Mouse (Mus musculus): ENCODE results near the gene Dok3. TPM values are rescaled to one million over a fixed set of nuclear protein-coding genes. Genes with fewer than 3 reads are reported as not detected.

The Dok3 gene
- polyA plus RNA-seq, 1 experiment from 2014 or later: 2.5 TPM

DNA sequence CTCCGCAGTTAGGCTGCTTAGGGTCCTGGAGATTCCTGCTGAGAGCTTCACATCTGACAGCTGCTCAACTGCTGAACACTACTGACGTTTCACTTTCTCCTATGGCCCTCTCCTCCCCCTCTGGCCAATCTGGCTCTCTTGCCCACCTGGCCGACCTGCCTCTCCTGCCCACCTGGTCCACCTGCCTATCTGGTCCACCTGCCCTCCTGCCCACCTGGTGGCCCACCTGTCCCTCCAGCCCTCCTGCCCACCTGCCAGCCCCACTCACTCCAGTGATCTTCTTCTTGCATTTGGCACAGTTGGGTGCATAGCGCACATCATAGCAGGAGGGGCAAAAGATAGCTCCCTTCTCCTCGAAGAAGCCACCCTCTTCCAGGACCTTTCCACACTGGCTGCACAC is 24.7 kb downstream of the Dok3 start:
- no peak for ATAC-seq (ENCODE audit: insufficient number of reproducible peaks, insufficient read depth, low FRiP score, low TSS enrichment)
- Histone ChIP-seq H3K9ac (no peak overlapping the region), H3K4me1 (no peaks in the 10 kb centered on the region), H3K27me3 (no peaks in the 10 kb centered on the region), H3K9me3 (no peaks in the 10 kb centered on the region), H3K36me3 (peaks cover 94% of the 10 kb centered on the region), H3K27ac (no peak overlapping the region), H3K4me2 (replicated peaks) (no peak overlapping the region), H3K4me3 (no peak overlapping the region)
- 88% methylated on average over 5 of the region's 5 CpGs for WGBS

DNA sequence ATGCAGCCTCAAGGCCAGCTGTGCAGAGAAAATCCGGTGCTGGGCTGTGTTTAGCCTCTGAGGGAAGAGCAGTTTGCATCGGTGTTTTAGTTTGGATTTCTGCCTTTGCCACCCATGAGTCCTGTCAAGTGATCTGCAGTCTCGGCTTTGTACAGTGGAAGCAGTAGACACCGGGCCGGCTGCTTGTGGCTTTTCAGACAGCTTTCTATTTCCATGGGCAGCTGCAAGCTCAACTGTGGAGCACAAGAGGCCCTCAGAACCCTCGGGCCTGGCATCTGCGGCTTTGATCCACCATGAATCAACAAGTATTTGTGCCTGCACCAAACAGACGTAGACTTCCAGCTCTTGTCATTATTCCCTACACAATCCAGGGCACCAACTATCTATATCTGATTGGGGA is 26.7 kb downstream of the Dok3 start:
- Histone ChIP-seq H3K27me3 (no peaks in the 10 kb centered on the region), H3K4me3 (no peak overlapping the region), H3K4me2 (replicated peaks) (no peak overlapping the region), H3K9me3 (no peaks in the 10 kb centered on the region), H3K4me1 (no peaks in the 10 kb centered on the region), H3K27ac (no peak overlapping the region), H3K9ac (no peak overlapping the region), H3K36me3 (peaks cover 92% of the 10 kb centered on the region)
- WGBS: 85% methylated on average over 8 of the region's 8 CpGs
- no peak for ATAC-seq (ENCODE audit: insufficient number of reproducible peaks, insufficient read depth, low FRiP score, low TSS enrichment)

DNA sequence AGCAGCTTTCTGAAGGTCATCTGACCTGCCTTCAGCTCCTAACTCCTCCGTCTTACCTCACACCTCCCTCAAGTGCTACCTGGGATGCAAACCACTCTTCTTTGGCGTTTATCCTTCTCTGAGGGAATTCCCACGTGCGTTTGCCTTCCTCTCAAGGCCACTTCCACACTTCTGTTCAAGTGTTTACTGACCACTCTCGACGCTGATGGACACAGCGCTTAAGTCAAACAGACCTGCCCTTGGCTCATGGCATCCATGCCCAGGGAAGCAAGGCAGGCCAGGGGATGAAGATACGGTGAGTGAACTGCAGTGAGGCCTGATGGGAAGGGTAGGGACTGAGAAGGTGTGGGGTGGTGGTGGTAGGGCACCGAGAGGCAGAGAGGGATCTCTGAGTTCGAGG is 28.5 kb downstream of the Dok3 start:
- WGBS: 81% methylated on average over 10 of the region's 10 CpGs
- Histone ChIP-seq H3K4me2 (replicated peaks) (no peak overlapping the region), H3K4me1 (peaks cover 10% of the 10 kb centered on the region), H3K4me3 (no peak overlapping the region), H3K9me3 (no peaks in the 10 kb centered on the region), H3K36me3 (peaks cover 78% of the 10 kb centered on the region), H3K27me3 (no peaks in the 10 kb centered on the region), H3K27ac (no peak overlapping the region), H3K9ac (no peak overlapping the region)
- ATAC-seq (ENCODE audit: insufficient number of reproducible peaks, insufficient read depth, low FRiP score, low TSS enrichment): no peak

DNA sequence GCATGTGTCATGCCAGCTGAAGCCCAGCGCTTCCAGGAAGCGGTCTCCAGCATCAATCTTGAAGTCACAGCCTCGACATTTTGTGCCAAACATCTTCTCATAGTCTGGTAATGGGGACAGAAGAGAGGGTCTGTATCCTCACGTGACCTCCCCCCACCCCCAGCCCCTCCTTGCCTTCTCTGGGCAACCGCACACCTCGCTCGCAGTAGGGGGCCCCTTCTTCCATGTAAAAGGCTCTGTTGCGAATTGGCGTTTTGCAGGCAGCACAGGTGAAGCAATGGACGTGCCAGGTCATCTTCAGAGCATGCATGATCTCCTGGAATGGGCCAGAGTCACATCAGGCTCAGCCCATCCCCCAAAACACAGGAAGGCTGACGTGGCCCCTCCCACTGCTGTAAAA is 30.2 kb downstream of the Dok3 start:
- H3K4me3 ChIP-seq: no peak overlapping the region
- peaks cover 20% of the 10 kb centered on the region for H3K4me1 ChIP-seq
- H3K4me2 ChIP-seq (replicated peaks): no peak overlapping the region
- no peak overlapping the region for H3K9ac ChIP-seq
- no peaks in the 10 kb centered on the region for H3K9me3 ChIP-seq
- peaks cover 62% of the 10 kb centered on the region for H3K36me3 ChIP-seq
- H3K27me3 ChIP-seq: no peaks in the 10 kb centered on the region
- no peak for ATAC-seq (ENCODE audit: insufficient number of reproducible peaks, insufficient read depth, low FRiP score, low TSS enrichment)
- 61% methylated on average over 11 of the region's 11 CpGs for WGBS
- H3K27ac ChIP-seq: no peak overlapping the region

DNA sequence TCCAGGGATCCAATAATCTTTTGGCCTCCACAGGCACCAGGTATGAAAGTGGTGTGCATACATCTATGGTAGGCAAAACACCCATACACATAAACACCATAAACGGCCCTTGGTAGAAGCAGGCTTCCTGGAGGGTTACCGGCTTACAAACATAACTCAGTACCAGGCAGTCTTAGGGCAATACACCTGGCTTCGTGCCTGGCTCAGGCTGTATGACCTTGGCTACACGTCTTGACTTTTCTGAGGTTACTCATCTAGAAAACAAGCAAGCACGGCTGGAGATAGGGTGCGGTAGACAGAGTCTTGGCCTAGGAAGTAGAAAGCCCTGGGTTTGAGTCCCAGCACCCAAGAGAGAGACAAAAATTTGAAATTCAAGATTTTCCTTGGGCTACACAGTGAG is 32.4 kb downstream of the Dok3 start:
- H3K36me3 ChIP-seq: peaks cover 40% of the 10 kb centered on the region
- ATAC-seq (ENCODE audit: insufficient number of reproducible peaks, insufficient read depth, low FRiP score, low TSS enrichment): no peak
- H3K4me2 ChIP-seq (replicated peaks): no peak overlapping the region
- peaks cover 20% of the 10 kb centered on the region for H3K4me1 ChIP-seq
- H3K4me3 ChIP-seq: no peak overlapping the region
- H3K27ac ChIP-seq: no peak overlapping the region
- H3K9me3 ChIP-seq: no peaks in the 10 kb centered on the region
- 84% methylated on average over 6 of the region's 6 CpGs for WGBS
- no peaks in the 10 kb centered on the region for H3K27me3 ChIP-seq
- H3K9ac ChIP-seq: no peak overlapping the region

DNA sequence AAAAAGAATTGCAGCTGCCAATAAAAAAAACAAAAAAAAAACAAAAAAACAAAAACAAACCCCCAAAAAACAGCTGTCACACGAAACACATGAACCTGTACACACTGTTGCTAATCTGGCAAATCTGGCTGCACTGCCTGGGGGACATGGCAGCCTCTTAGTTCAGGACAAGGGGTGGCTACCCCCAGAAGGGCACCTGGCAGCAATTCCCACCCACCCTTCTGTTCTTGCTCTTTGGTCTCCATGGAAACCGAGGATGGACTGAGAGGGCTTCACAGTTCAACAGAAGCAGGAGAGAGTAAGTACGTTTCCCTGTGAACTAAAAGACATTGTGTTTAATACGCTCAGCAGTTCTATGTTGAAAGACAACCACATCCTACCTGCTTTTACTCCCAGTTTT is 33.4 kb downstream of the Dok3 start:
- no peaks in the 10 kb centered on the region for H3K27me3 ChIP-seq
- H3K27ac ChIP-seq: no peak overlapping the region
- H3K9me3 ChIP-seq: no peaks in the 10 kb centered on the region
- H3K9ac ChIP-seq: no peak overlapping the region
- no peak for ATAC-seq (ENCODE audit: insufficient number of reproducible peaks, insufficient read depth, low FRiP score, low TSS enrichment)
- H3K4me2 ChIP-seq (replicated peaks): no peak overlapping the region
- H3K4me3 ChIP-seq: no peak overlapping the region
- H3K4me1 ChIP-seq: peaks cover 20% of the 10 kb centered on the region
- 33% methylated on average over 4 of the region's 4 CpGs for WGBS
- peaks cover 32% of the 10 kb centered on the region for H3K36me3 ChIP-seq

DNA sequence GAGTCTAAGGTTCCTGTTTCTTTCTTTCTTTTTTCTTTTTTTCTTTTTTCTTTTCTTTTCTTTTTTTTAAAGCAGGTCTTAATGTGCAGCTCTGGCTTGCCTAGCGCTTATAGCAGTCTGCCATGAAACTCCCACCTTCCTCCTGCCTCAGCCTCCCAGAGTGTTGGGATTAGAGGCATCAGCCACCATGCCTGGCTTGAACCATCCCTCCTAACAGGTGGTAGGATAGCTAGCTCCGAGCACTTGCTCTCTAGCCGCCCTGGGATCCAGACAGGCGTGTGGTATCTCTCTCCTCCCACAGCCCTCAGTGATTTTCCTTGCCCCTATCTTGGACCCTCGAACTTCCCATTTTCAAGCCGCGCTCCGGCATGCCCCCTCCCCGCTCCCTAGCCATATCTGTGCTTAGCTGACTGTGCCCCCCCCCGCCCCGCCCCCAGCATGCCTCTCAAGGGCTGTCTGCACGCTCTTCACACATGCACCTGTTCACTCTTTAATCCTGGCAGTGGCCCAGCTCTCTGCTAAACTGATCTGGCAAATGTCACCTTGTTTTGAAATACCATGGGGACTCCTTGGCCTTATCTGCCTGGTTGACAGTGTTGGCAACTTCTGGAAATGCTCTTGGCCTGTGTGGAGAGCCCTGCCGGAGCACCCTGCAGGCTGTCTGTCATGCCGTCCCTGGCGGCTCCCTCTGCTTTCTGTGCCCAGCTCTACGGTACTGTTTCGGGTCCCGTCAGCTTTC is 34.0 kb downstream of the Dok3 start:
- Histone ChIP-seq H3K4me2 (replicated peaks) (no peak overlapping the region), H3K27me3 (no peaks in the 10 kb centered on the region), H3K9ac (no peak overlapping the region), H3K9me3 (no peaks in the 10 kb centered on the region), H3K27ac (no peak overlapping the region), H3K4me3 (no peak overlapping the region), H3K4me1 (peaks cover 20% of the 10 kb centered on the region), H3K36me3 (peaks cover 26% of the 10 kb centered on the region)
- ATAC-seq (ENCODE audit: insufficient number of reproducible peaks, insufficient read depth, low FRiP score, low TSS enrichment): no peak
- WGBS: 30% methylated on average over 18 of the region's 18 CpGs

DNA sequence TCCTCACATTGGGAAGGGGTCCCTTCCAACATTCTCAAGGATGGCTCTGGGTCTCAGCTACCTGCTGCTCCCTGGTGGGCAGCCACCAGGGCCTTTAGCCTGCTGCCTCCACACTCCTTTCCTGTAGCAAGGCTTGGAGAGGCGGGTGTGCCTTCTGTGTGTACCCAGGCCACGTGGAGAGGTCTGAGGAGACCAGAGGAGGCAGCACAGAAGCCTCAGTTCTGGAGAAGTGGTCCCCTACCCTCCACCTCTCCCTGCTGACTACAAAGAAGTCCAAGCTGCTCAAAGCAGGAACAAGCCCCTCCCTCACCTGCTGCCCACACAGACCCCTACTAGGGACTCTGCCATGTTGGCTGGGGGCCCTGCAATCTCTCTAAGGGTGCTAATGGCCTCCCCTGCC is 34.8 kb downstream of the Dok3 start:
- no peak overlapping the region for H3K4me3 ChIP-seq
- H3K27ac ChIP-seq: no peak overlapping the region
- no peak for ATAC-seq (ENCODE audit: insufficient number of reproducible peaks, insufficient read depth, low FRiP score, low TSS enrichment)
- H3K27me3 ChIP-seq: no peaks in the 10 kb centered on the region
- H3K4me1 ChIP-seq: peaks cover 20% of the 10 kb centered on the region
- peaks cover 22% of the 10 kb centered on the region for H3K36me3 ChIP-seq
- 0 out of 2 replicates have a peak overlapping the region, but pooled peaks have one; percentile 15 for H3K9ac ChIP-seq
- no peaks in the 10 kb centered on the region for H3K9me3 ChIP-seq
- H3K4me2 ChIP-seq (replicated peaks): no peak overlapping the region
- WGBS: 30% methylated on average over 2 of the region's 2 CpGs

DNA sequence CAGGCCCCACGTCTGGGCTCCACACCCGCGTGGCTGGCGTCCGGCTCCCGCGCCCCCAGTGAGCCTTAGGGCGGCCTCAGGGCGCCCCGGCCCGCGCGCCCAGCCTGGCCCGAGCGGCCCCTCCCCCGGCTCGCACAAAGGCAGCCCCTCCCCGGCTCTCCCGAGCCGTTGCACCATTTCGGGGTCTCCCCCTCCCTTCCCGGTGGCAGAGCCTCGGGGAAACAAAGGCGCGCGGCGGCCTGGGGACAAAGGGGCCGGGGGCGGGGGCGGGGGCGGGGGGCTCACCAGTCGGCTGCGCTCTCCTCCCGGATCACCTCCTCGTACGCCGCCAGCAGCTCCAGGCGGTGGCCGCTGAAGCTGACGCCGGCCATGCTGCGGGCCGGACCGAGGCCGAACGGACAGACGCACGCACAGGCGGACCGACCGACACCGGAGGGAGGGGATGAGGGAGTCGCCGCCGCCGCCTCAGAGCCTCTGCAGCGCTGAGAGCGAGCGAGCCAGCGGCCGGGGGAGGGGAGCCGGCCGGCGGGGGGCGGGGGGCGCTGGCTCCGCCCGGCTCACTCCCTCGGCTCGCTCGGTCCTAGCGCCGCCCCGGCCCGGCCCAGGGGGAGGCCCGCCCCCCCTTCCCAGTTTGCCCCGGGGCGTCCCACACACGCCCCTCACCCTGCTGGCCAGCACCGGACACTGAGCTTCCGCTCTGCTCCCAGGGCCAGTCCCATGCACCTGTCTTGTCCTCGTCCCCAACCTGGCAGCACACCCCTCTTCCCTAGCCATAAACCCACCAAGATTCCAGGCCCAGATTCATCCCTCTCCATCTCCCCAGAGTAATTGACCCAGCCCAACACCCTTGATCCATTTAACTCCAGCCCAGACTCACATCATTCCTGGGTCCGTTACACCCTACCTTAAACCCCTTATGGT is 41.3 kb downstream of the Dok3 start, which contains the start of gene Dbn1:
Dbn1 (minus strand) TSS at position 534 of the 921 bp plus-strand sequence.
- Histone ChIP-seq H3K27ac (peak within 1 kb of the TSS; percentile 96), H3K27me3 (no peaks in the 10 kb centered on the region), H3K9ac (peak within 1 kb of the TSS; percentile 98), H3K9me3 (no peaks in the 10 kb centered on the region), H3K4me1 (peaks cover 42% of the 10 kb centered on the region), H3K4me3 (peak within 1 kb of the TSS; percentile 85), H3K4me2 (replicated peaks) (peak within 1 kb of the TSS; percentile 95), H3K36me3 (peaks cover 13% of the 10 kb centered on the region)
- 1% methylated on average over 33 of the region's 83 CpGs for WGBS
- peak; percentile 68 for ATAC-seq (ENCODE audit: insufficient number of reproducible peaks, insufficient read depth, low FRiP score, low TSS enrichment)

DNA sequence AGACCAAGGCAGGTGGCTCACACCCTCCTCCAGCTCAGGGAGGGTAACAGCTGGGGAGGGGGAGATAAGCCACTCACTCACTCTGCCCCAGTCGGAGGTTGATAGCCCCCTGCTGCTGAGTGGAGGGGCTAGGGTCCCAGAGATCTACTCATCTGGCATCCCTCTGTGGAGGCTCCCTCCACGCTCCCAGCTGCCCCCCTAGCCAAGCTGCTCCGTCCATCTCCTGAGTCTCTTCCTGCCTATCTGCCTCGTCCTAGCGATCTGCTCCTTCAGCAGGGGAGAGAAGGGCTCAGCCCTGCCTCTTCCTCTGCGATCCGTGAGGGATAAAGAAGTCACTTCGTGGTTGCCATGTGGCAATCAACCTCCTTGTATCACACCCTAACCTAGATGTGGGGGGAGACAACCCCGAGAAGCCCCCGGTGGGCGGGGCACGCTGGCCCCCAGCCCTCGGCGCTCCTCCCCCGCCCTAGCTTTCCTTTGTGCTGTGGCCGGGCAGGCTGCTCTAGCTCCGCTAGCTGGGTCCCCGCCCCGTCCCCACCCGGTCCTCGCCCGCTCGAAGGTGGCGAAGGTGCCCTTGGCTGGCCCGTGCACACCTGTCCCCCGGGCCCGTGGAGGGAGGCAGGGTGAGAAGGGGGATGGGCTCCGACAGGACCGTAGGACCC is 42.0 kb downstream of the Dok3 start:
- Histone ChIP-seq H3K9ac (peak overlapping the region; percentile 98), H3K27ac (peak overlapping the region; percentile 96), H3K4me1 (peaks cover 43% of the 10 kb centered on the region), H3K36me3 (peaks cover 21% of the 10 kb centered on the region), H3K4me2 (replicated peaks) (peak overlapping the region; percentile 95), H3K4me3 (peak overlapping the region; percentile 85), H3K9me3 (no peaks in the 10 kb centered on the region), H3K27me3 (no peaks in the 10 kb centered on the region)
- peak; percentile 28; the same call in 1 of the 2 replicates for ATAC-seq (ENCODE audit: insufficient number of reproducible peaks, insufficient read depth, low FRiP score, low TSS enrichment)
- WGBS: under 1% methylated on average over 26 of the region's 29 CpGs

DNA sequence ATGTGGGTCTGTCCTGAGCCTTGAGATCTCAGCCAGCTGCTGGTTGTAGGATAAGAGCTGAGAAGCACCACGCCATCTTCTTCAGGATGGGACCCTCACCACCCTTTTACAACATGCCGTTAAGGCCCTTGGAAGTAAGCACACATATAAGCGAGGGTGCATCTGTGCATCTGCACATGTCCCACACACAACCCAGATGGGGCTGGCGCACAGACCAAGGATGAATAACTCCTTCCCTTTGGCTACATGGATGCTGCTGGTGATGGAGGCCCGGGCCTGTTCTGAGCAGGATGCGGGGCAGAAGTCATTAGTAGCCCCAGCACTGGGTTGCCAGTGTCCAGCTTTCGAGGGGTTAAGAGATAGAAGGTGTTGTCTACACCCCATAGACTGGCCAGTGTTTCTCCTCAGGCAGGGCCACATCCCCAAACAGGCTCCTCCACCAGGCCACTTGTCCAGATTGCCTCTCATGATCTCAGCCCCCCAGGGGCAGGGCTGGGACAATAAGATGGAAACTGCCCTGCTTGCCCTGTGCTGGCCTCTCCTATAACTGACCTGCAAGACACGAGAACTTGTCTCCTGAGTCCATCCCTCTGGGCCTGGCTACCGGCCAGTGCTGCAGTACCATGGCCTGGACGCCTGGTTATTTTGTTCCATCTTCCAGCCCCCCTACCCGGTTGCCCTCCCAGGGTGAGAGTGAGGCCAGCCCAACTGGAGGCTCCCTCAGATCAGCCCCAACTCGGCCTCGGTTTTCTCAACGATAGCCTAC is 42.9 kb downstream of the Dok3 start:
- H3K9me3 ChIP-seq: no peaks in the 10 kb centered on the region
- H3K4me3 ChIP-seq: peak overlapping the region; percentile 85
- peaks cover 30% of the 10 kb centered on the region for H3K36me3 ChIP-seq
- peak overlapping the region; percentile 98 for H3K9ac ChIP-seq
- H3K4me1 ChIP-seq: peaks cover 43% of the 10 kb centered on the region
- H3K27ac ChIP-seq: peak overlapping the region; percentile 96
- H3K4me2 ChIP-seq (replicated peaks): peak overlapping the region; percentile 95
- no peak for ATAC-seq (ENCODE audit: insufficient number of reproducible peaks, insufficient read depth, low FRiP score, low TSS enrichment)
- WGBS: 37% methylated on average over 14 of the region's 14 CpGs
- no peaks in the 10 kb centered on the region for H3K27me3 ChIP-seq
